Mouse (Mus musculus) heart, postnatal 25 days (tissue): ENCODE results near the gene Asap3. TPM values are rescaled to one million over a fixed set of nuclear protein-coding genes. Genes with fewer than 3 reads are reported as not detected.
A peak's percentile ranks its signal among the peaks of the same experiment; 100 is the strongest.

ENCODE experiments used
- DNase-seq: peaks from one replicate; pipeline ENCODE4 v3.0.0; 2022; ENCODE audit warnings: low spot score
- intact Hi-C: fragments of 180-260 bp; cut with DNase I; formaldehyde crosslinking; loops from one replicate; pipeline ENCODE4 v1.15.1; 2025
- total RNA-seq, 2 experiments: library from RNA; stranded (reverse); gene quantifications; 2 replicates each; pipeline ENCODE4 v1.2.3; 2021

Gene Asap3
- total RNA-seq, 2 experiments from 2014 or later = 8.7 to 11.8 TPM

- DNase-seq = no peak
- intact Hi-C loops = no loop called here
Observed at GRCm38 (mm10) chr4:136247386-136247728, 41.2 kb downstream of the Asap3 start.

- intact Hi-C loops = no loop called here
- DNase-seq = no peak
Observed at GRCm38 (mm10) chr4:136247729-136248463, 41.7 kb downstream of the Asap3 start, which contains the start of gene Tcea3. Gene Tcea3 (plus strand): TSS chr4:136247729.

- intact Hi-C loops = no loop called here
- no peak for DNase-seq
Observed at GRCm38 (mm10) chr4:136248464-136249331, 42.5 kb downstream of the Asap3 start.

GRCm38 (mm10) chr4:136249332-136249647 is 43.1 kb downstream of the Asap3 start:
- intact Hi-C loops = no loop called here

GRCm38 (mm10) chr4:136249780-136250179 is 43.6 kb downstream of the Asap3 start:
- intact Hi-C loops = no loop called here
- peak; percentile 52 for DNase-seq

More at GRCm38 (mm10) chr4:136249332-136249647, 43.1 kb downstream of the Asap3 start:
- no peak for DNase-seq

- intact Hi-C loops = loop anchor here (5.0 kb wide), 1 partner anchor 366 kb away; the partner anchor contains the start of gene Lactbl1
- DNase-seq = no peak
Observed at GRCm38 (mm10) chr4:136255919-136256318, 49.8 kb downstream of the Asap3 start.

- DNase-seq = no peak
- intact Hi-C loops = loop anchor here (1.0 to 5.0 kb wide), 2 partner anchors 68 to 366 kb away; partner anchors contain the start of gene Lactbl1
Observed at GRCm38 (mm10) chr4:136256696-136257095, 50.5 kb downstream of the Asap3 start.

GRCm38 (mm10) chr4:136259916-136260315 is 53.8 kb downstream of the Asap3 start:
- intact Hi-C loops = loop anchor here (1.0 to 5.0 kb wide), 2 partner anchors 22 to 362 kb away; partner anchors contain the start of gene Lactbl1
- no peak for DNase-seq

- intact Hi-C loops = loop anchor here (1.0 kb wide), 2 partner anchors 22 to 63 kb away; no protein-coding TSS in a partner anchor
- peak; percentile 56 for DNase-seq
Observed at GRCm38 (mm10) chr4:136260491-136261180, 54.5 kb downstream of the Asap3 start.

GRCm38 (mm10) chr4:136261912-136262311 is 55.7 kb downstream of the Asap3 start:
- no peak for DNase-seq
- intact Hi-C loops = loop anchor here (1.0 kb wide), 1 partner anchor 61 kb away; no protein-coding TSS in a partner anchor

- intact Hi-C loops = no loop called here
- no peak for DNase-seq
Observed at GRCm38 (mm10) chr4:136263555-136263954, 57.4 kb downstream of the Asap3 start.

GRCm38 (mm10) chr4:136266716-136267343 is 60.7 kb downstream of the Asap3 start:
- intact Hi-C loops = no loop called here
- DNase-seq = no peak

- no peak for DNase-seq
- intact Hi-C loops = no loop called here
Observed at GRCm38 (mm10) chr4:136268912-136269311, 62.7 kb downstream of the Asap3 start.

- no peak for DNase-seq
- intact Hi-C loops = no loop called here
Observed at GRCm38 (mm10) chr4:136270648-136271047, 64.5 kb downstream of the Asap3 start.

- no peak for DNase-seq
- intact Hi-C loops = no loop called here
Observed at GRCm38 (mm10) chr4:136281097-136281496, 74.9 kb downstream of the Asap3 start.

- DNase-seq = no peak
- intact Hi-C loops = loop anchor here (1.0 kb wide), 1 partner anchor 21 kb away; no protein-coding TSS in a partner anchor
Observed at GRCm38 (mm10) chr4:136281611-136282010, 75.4 kb downstream of the Asap3 start.

- intact Hi-C loops = loop anchor here (1.0 kb wide), 1 partner anchor 23 kb away; no protein-coding TSS in a partner anchor
- peak; percentile 31 for DNase-seq
Observed at GRCm38 (mm10) chr4:136282621-136283480, 76.7 kb downstream of the Asap3 start.

- intact Hi-C loops = no loop called here
- DNase-seq = no peak
Observed at GRCm38 (mm10) chr4:136283783-136284182, 77.6 kb downstream of the Asap3 start.

- DNase-seq = peak; percentile 70
- intact Hi-C loops = no loop called here
Observed at GRCm38 (mm10) chr4:136284455-136284854, 78.3 kb downstream of the Asap3 start, which contains the start of gene Zfp46. Gene Zfp46 (plus strand): TSS chr4:136284683.
